Mouse (Mus musculus) forebrain, postnatal 0 days (tissue): ENCODE measurements around the gene Angptl6. TPM values are rescaled to one million over a fixed set of nuclear protein-coding genes. Genes with fewer than 3 reads are reported as not detected.

Experiments
- ATAC-seq: fragments of 200-750 bp; cut with Nextera tagmentation; 2 replicates; pipeline ENCODE4 v1.8.0; 2017; ENCODE audit warnings: mild to moderate bottlenecking, moderate library complexity
- DNase-seq: peaks from one replicate; pipeline ENCODE4 v3.0.0-alpha.2; 2015
- H3K27ac ChIP-seq: fragments of 300-500 bp; sonication (generic); 2 replicates; pipeline ENCODE4 v1.5.1; 2014; ENCODE audit warnings: low read depth, mild to moderate bottlenecking, antibody characterized with exemption, low read length, moderate library complexity, mixed read lengths
- H3K27me3 ChIP-seq: fragments of 300-500 bp; sonication (generic); 2 replicates; pipeline ENCODE4 v1.6.1; 2014; ENCODE audit warnings: mild to moderate bottlenecking, low read length, mixed read lengths; ENCODE audit not compliant: insufficient read depth
- H3K36me3 ChIP-seq: fragments of 300-500 bp; sonication (generic); 2 replicates; pipeline ENCODE4 v1.6.1; 2014; ENCODE audit warnings: mild to moderate bottlenecking, moderate library complexity; ENCODE audit not compliant: insufficient read depth
- H3K4me1 ChIP-seq: fragments of 300-500 bp; sonication (generic); 2 replicates; pipeline ENCODE4 v1.6.1; 2014; ENCODE audit warnings: antibody characterized with exemption; ENCODE audit not compliant: insufficient read depth
- H3K4me2 ChIP-seq: fragments of 300-500 bp; sonication (generic); 2 replicates; pipeline ENCODE4 v1.6.1; 2014; ENCODE audit warnings: low read depth, mild to moderate bottlenecking, moderate library complexity
- H3K4me3 ChIP-seq: fragments of 300-500 bp; sonication (generic); 2 replicates; pipeline ENCODE4 v1.5.1; 2014; ENCODE audit warnings: low read depth, low read length, mixed read lengths
- H3K9ac ChIP-seq: fragments of 300-500 bp; sonication (generic); 2 replicates; pipeline ENCODE4 v1.6.1; 2014; ENCODE audit warnings: mild to moderate bottlenecking
- H3K9me3 ChIP-seq: fragments of 300-500 bp; sonication (generic); 2 replicates; pipeline ENCODE4 v1.6.1; 2016; ENCODE audit warnings: low read length
- CTCF ChIP-seq: sonication (generic); IDR thresholded peaks from 2 replicates; pipeline ENCODE4 v1.5.1; 2016; ENCODE audit warnings: antibody characterized with exemption, control low read depth, low read depth
- WGBS: fragments of 180-500 bp; shearing (Covaris S2); extraction: QIAGEN DNeasy Blood & Tissue Kit; methylation state at CpG from one replicate; pipeline ENCODE4 v1.1.7; 2014; 5-methylcytosine and 5-hydroxymethylcytosine counted together
- polyA plus RNA-seq: library from polyadenylated mRNA; unstranded; fragments of >200 nt; fragmentation: Nextera tagmentation; extraction: Ambion mirVana; gene quantifications from 2 replicates; pipeline ENCODE4 v1.2.1, GENCODE M21; 2015
- total RNA-seq: library from RNA; depleted of rRNA; stranded (reverse); fragments of >200 nt; gene quantifications from 2 replicates; pipeline ENCODE4 v1.2.3, GENCODE M21; 2014

Angptl6 gene
- total and polyA plus RNA-seq, 2 experiments from 2014 or later: 8.6 to 16.4 TPM

DNA sequence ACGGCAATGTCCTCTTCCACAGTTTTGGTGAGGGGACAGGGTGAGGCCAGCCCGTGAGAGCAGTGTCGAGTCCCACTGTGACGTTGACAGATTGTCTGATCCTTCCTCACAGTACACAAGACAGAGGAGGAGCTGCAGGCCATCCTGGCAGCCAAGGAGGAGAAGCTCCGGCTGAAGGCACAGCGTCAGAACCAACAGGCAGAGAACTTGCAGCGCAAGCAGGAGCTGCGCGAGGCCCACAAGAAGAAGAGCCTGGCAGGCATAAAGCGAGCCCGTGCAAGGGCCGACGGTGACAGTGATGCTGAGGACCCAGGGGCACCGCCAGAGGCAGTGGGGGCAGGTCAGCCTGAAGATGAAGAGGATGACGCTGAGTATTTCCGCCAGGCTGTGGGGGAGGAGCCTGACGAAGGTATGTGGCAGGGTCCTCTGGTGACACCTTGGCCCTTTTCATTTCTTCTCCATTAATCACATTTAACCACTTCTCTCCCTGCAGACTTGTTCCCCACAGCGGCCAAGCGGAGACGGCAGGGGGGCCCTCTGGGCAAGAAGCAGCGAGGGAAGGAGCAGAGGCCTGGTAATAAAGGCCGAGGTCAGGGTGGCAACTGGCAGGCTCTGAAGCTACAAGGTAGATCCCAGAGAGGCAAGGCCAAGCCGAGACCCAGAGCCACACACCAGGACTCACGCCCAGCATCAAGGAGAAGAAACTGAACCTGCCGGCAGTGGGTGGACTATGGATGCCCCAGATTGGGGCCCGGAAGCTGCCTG lies 12.0 kb upstream of the Angptl6 start:
- Histone ChIP-seq H3K4me3 (no peak overlapping the region), H3K27me3 (no peaks in the 10 kb centered on the region), H3K9ac (no peak overlapping the region), H3K9me3 (no peaks in the 10 kb centered on the region), H3K4me1 (0 out of 2 replicates have a peak, but pooled peaks cover 8% of the 10 kb centered on the region), H3K36me3 (peaks cover 72% of the 10 kb centered on the region), H3K27ac (no peak overlapping the region), H3K4me2 (no peak overlapping the region)
- TF ChIP-seq CTCF: no peak
- WGBS: 85% methylated on average over 26 of the region's 26 CpGs
- ATAC-seq: no peak
- DNase-seq: no peak

GRCm38 (mm10) chr9:20890411-20890810 lies 10.9 kb upstream of the Angptl6 start:
- H3K36me3 ChIP-seq: peaks cover 62% of the 10 kb centered on the region
- H3K4me2 ChIP-seq: no peak overlapping the region
- WGBS: 92% methylated on average over 5 of the region's 5 CpGs
- H3K4me1 ChIP-seq: 0 out of 2 replicates have a peak, but pooled peaks cover 8% of the 10 kb centered on the region
- no peak for TF ChIP-seq CTCF
- no peak overlapping the region for H3K27ac ChIP-seq
- H3K9ac ChIP-seq: no peak overlapping the region
- H3K27me3 ChIP-seq: no peaks in the 10 kb centered on the region
- no peaks in the 10 kb centered on the region for H3K9me3 ChIP-seq
- DNase-seq (no peak), ATAC-seq (no peak)
- no peak overlapping the region for H3K4me3 ChIP-seq

- no peak overlapping the region for H3K9ac ChIP-seq
Observed at GRCm38 (mm10) chr9:20889185-20890141, 9.9 kb upstream of the Angptl6 start.

DNA sequence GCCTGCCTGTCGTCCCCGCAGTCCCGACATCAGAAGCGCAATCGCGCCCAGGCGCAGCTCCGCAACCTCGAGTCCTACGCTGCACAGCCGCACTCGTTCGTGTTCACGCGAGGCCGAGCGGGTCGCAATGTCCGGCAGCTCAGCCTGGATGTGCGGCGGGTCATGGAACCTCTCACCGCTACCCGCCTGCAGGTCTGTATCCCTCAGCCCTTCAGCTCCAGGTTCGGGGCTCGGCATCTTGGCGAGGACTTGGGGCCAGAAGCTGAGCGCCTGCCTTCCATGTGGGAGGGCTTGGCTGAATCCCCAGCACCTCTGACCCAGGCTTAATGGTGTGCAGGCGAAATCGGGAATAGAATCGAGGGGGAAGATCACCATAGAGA lies 8.8 kb upstream of the Angptl6 start:
- Histone ChIP-seq H3K9ac (peak overlapping the region; percentile 81), H3K27me3 (no peaks in the 10 kb centered on the region), H3K4me1 (0 out of 2 replicates have a peak, but pooled peaks cover 8% of the 10 kb centered on the region), H3K4me3 (peak overlapping the region; percentile 91), H3K4me2 (peak overlapping the region; percentile 88), H3K9me3 (no peaks in the 10 kb centered on the region), H3K36me3 (peaks cover 42% of the 10 kb centered on the region), H3K27ac (peak overlapping the region; percentile 97)
- WGBS: under 1% methylated on average over 30 of the region's 30 CpGs
- peak; percentile 42 for ATAC-seq
- no peak for TF ChIP-seq CTCF
- no peak for DNase-seq

More at GRCm38 (mm10) chr9:20889185-20890141, 9.9 kb upstream of the Angptl6 start:
- ATAC-seq: no peak
- Histone ChIP-seq H3K4me2 (peak overlapping the region; percentile 88; the same call in 1 of the 2 replicates), H3K36me3 (peaks cover 53% of the 10 kb centered on the region), H3K4me1 (0 out of 2 replicates have a peak, but pooled peaks cover 8% of the 10 kb centered on the region), H3K9me3 (no peaks in the 10 kb centered on the region), H3K4me3 (no peak overlapping the region), H3K27me3 (no peaks in the 10 kb centered on the region), H3K27ac (no peak overlapping the region)
- no peak for DNase-seq
- TF ChIP-seq CTCF: no peak
- 86% methylated on average over 29 of the region's 29 CpGs for WGBS

DNA sequence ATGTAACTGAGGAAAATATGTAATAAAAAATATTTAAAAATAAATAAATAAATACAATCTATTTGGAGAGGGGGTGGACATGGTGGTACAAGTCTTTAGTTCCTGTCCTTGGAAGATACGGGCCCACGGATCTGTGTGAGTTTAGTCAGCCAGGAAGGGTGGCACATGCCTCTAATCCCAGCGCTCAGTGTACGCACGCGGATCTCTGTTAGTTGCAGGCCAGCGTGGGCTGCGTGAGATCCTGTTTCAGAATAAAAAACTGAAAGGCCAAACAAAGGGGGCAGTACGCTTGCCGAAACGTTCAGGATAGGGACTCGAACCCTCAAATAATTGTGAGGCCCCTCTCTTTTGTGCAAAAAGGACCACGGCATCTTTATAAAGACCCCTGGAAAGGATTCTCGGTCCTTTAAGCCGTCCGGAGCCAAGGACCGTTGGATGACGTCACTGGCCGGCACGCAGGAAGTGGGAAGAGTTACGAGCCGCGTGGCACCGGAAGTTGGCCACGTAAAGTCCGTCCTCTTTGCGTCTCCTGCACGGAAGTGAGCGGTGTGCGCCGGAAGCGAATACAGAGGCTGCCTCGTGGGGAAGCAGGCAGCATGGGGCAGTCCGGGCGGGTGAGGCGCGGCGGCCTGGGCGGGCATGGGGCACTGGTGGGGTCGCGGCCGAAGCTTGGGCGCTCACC lies 8.3 kb upstream of the Angptl6 start, which contains the start of gene Ppan:
Ppan (plus strand) TSS at position 472 of the 682 bp plus-strand sequence.
- H3K9ac ChIP-seq: peak within 1 kb of the TSS; percentile 81
- H3K36me3 ChIP-seq: peaks cover 37% of the 10 kb centered on the region

DNA sequence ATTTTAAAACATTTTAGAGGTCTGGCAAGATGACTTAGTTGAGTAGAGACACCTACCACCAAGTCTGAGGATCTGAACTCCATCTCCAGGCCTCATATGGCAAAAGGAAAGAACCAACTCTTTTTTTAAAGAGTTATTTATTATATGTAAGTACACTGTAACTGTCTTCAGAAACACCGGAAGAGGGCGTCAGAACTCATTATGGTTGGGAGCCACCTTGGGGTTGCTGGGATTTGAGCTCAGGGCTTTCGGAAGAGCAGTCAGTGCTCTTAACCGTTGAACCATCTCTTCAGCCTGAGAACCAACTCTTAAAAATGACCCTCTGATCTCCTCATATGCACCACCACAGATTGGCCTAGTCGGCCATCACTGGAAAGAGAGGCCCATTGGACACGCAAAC lies 7.7 kb upstream of the Angptl6 start:
- TF ChIP-seq CTCF: no peak
- H3K4me1 ChIP-seq: 0 out of 2 replicates have a peak, but pooled peaks cover 8% of the 10 kb centered on the region
- H3K4me3 ChIP-seq: no peak overlapping the region
- ATAC-seq (no peak), DNase-seq (peak; percentile 9)
- peak overlapping the region; percentile 97 for H3K27ac ChIP-seq
- peaks cover 30% of the 10 kb centered on the region for H3K36me3 ChIP-seq
- 88% methylated on average over 6 of the region's 6 CpGs for WGBS
- peak overlapping the region; percentile 88 for H3K4me2 ChIP-seq
- H3K9ac ChIP-seq: no peak overlapping the region
- H3K27me3 ChIP-seq: no peaks in the 10 kb centered on the region
- H3K9me3 ChIP-seq: no peaks in the 10 kb centered on the region

More for the DNA sequence above, 8.3 kb upstream of the Angptl6 start, which contains the start of gene Ppan:
- DNase-seq: peak; percentile 98
- Histone ChIP-seq H3K27ac (peak within 1 kb of the TSS; percentile 97), H3K4me3 (peak within 1 kb of the TSS; percentile 91), H3K4me1 (0 out of 2 replicates have a peak, but pooled peaks cover 8% of the 10 kb centered on the region), H3K27me3 (no peaks in the 10 kb centered on the region), H3K4me2 (peak within 1 kb of the TSS; percentile 88), H3K9me3 (no peaks in the 10 kb centered on the region)
- WGBS: under 1% methylated on average over 35 of the region's 43 CpGs
- peak; percentile 98 for ATAC-seq
- peak; percentile 5; the same call in 1 of the 2 replicates for TF ChIP-seq CTCF
